Mouse (Mus musculus) erythroblast, embryonic 14.5 days (primary cell): Measurements from ENCODE around the gene Dcx. TPM values are rescaled to one million over a fixed set of nuclear protein-coding genes. Genes with fewer than 3 reads are reported as not detected.

Experiments
- H3K27me3 ChIP-seq: 2 replicates; pipeline ENCODE4 v1.6.1; 2012; ENCODE audit warnings: inconsistent platforms; ENCODE audit not compliant: control insufficient read depth
- H3K36me3 ChIP-seq: 2 replicates; pipeline ENCODE4 v1.6.1; 2012; ENCODE audit warnings: mild to moderate bottlenecking, inconsistent platforms; ENCODE audit not compliant: control insufficient read depth
- H3K4me1 ChIP-seq: 2 replicates; pipeline ENCODE4 v1.6.1; 2012; ENCODE audit warnings: inconsistent platforms; ENCODE audit not compliant: control insufficient read depth
- H3K4me3 ChIP-seq: replicated peaks from 2 replicates; pipeline ENCODE3; 2012; ENCODE audit warnings: moderate library complexity, mild to moderate bottlenecking, inconsistent platforms
- H3K9me3 ChIP-seq: 2 replicates; pipeline ENCODE4 v1.6.1; 2012; ENCODE audit warnings: low read length, inconsistent platforms, mixed read lengths; ENCODE audit not compliant: control insufficient read depth
- GATA1 ChIP-seq: IDR thresholded peaks from 2 replicates; pipeline ENCODE4 v1.6.1; 2012; ENCODE audit warnings: low read length, inconsistent platforms, mixed read lengths
- TAL1 ChIP-seq: IDR thresholded peaks from 3 replicates; pipeline ENCODE4 v1.6.1; 2012; ENCODE audit warnings: low read length, inconsistent platforms, mixed read lengths
- polyA plus RNA-seq: library from polyadenylated mRNA; stranded (reverse); fragments of >175 nt; gene quantifications from 2 replicates; pipeline ENCODE4 v1.2.3, GENCODE M21; 2012

The Dcx gene
- polyA plus RNA-seq, 1 experiment, result not detected

DNA sequence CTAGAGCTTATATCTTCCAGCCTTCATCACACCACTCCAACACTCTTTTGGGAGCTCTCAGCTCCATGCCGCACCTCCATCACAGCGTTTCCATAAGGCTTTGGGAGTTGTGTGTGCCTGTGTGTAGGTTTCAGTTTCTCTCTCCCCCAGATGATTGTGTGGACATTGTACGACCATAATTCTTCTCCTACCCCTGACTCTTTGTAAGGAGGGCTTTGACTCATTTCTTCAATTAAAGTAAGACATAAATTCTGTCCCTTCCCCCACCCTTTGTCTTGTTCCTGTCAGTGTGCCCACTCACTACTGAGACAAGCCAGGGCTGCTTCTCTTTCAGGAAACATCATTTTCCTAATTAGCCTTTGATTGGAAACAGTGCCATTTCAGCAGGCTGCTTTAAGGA lies 81.8 kb downstream of the Dcx start:
- Histone ChIP-seq H3K9me3 (no peaks in the 10 kb centered on the region), H3K4me3 (no peak overlapping the region), H3K4me1 (no peaks in the 10 kb centered on the region), H3K36me3 (no peaks in the 10 kb centered on the region), H3K27me3 (no peaks in the 10 kb centered on the region)
- TF ChIP-seq GATA1, result no peak
- TF ChIP-seq TAL1, result no peak

- H3K4me1 ChIP-seq, result no peaks in the 10 kb centered on the region
- TF ChIP-seq TAL1, result no peak
- no peak for TF ChIP-seq GATA1
- no peaks in the 10 kb centered on the region for H3K36me3 ChIP-seq
- H3K27me3 ChIP-seq, result no peaks in the 10 kb centered on the region
- H3K4me3 ChIP-seq, result no peak overlapping the region
- H3K9me3 ChIP-seq, result no peaks in the 10 kb centered on the region
These were observed 83.1 kb downstream of the Dcx start for GRCm38 (mm10) chrX:143849969-143850368.

DNA sequence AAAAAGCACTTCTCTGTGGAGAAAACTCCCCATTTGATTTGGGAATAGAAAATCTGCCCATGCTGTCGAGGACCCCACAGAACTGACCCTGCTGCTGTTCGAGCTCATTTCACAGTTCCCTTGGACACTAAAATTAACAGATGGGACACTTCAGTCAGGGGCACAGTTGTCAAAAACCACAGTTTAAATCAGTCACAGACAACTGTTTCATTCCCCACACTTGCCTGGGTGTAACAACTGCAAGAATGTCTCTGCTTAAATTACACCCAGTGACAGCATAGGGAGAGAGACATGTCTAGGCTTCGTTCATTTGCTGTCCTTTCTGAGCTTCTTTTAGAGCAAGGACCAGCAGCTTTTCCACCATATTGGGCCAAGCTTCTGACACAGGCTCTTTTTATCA lies 86.5 kb downstream of the Dcx start:
- Histone ChIP-seq H3K27me3 (no peaks in the 10 kb centered on the region), H3K4me3 (no peak overlapping the region), H3K36me3 (no peaks in the 10 kb centered on the region), H3K4me1 (no peaks in the 10 kb centered on the region), H3K9me3 (no peaks in the 10 kb centered on the region)
- no peak for TF ChIP-seq GATA1
- TF ChIP-seq TAL1, result no peak

- Histone ChIP-seq H3K27me3 (no peaks in the 10 kb centered on the region), H3K4me1 (no peaks in the 10 kb centered on the region), H3K9me3 (no peaks in the 10 kb centered on the region), H3K36me3 (no peaks in the 10 kb centered on the region), H3K4me3 (no peak within 1 kb of the TSS)
- no peak for TF ChIP-seq TAL1
- no peak for TF ChIP-seq GATA1
These were observed 105.9 kb downstream of the Dcx start, which contains the start of gene Capn6 for GRCm38 (mm10) chrX:143827212-143827611. Capn6 (minus strand) TSS chrX:143827414.

GRCm38 (mm10) chrX:143826521-143826920 lies 106.6 kb downstream of the Dcx start:
- H3K27me3 ChIP-seq, result no peaks in the 10 kb centered on the region

DNA sequence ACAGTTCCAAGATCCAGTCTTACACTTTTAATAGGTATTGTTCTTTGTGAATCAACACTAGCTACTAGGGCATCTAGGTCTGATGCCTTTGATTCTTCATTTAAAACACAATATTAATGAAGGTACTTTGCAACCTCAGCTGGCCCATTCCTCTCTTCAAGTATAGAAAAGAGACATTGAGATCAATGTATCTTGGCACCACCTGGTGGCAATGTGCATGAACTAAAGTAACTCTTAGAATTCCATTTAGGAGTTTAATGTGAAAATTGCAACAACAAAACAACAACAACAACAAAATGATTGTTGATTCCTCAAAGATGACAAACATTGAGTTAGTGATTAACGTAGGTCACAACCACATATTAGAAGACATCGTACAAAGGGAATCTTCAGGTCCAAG lies 114.2 kb downstream of the Dcx start:
- Histone ChIP-seq H3K27me3 (no peaks in the 10 kb centered on the region), H3K4me3 (no peak overlapping the region), H3K4me1 (no peaks in the 10 kb centered on the region), H3K9me3 (no peaks in the 10 kb centered on the region), H3K36me3 (no peaks in the 10 kb centered on the region)
- TF ChIP-seq TAL1 (no peak), GATA1 (no peak)

More at GRCm38 (mm10) chrX:143826521-143826920, 106.6 kb downstream of the Dcx start:
- Histone ChIP-seq H3K9me3 (no peaks in the 10 kb centered on the region), H3K36me3 (no peaks in the 10 kb centered on the region), H3K4me1 (no peaks in the 10 kb centered on the region), H3K4me3 (no peak overlapping the region)
- no peak for TF ChIP-seq TAL1
- no peak for TF ChIP-seq GATA1

GRCm38 (mm10) chrX:143815948-143816347 lies 117.2 kb downstream of the Dcx start:
- H3K4me3 ChIP-seq, result no peak overlapping the region
- H3K4me1 ChIP-seq, result no peaks in the 10 kb centered on the region
- no peaks in the 10 kb centered on the region for H3K36me3 ChIP-seq
- no peaks in the 10 kb centered on the region for H3K27me3 ChIP-seq
- TF ChIP-seq TAL1 (no peak), GATA1 (no peak)
- H3K9me3 ChIP-seq, result no peaks in the 10 kb centered on the region

Other genes starting within 250 kb of the Dcx start
- not detected in 2 replicates for gene Capn6, start 105.9 kb downstream of the Dcx start, polyA plus RNA-seq
- not detected in 2 replicates for gene A730046J19Rik, start 220.4 kb upstream of the Dcx start, polyA plus RNA-seq